Mouse (Mus musculus) liver, postnatal 0 days (tissue): ENCODE measurements around the gene Rcbtb2.

Experiments used
- CTCF ChIP-seq: sonication (generic); IDR thresholded peaks from 2 replicates; pipeline ENCODE4 v1.5.1; 2016; ENCODE audit warnings: antibody characterized with exemption, low read depth
- EP300 ChIP-seq: IDR thresholded peaks from 2 replicates; pipeline ENCODE4 v1.6.1; 2016; ENCODE audit warnings: antibody characterized with exemption, low read depth, mild to moderate bottlenecking

DNA sequence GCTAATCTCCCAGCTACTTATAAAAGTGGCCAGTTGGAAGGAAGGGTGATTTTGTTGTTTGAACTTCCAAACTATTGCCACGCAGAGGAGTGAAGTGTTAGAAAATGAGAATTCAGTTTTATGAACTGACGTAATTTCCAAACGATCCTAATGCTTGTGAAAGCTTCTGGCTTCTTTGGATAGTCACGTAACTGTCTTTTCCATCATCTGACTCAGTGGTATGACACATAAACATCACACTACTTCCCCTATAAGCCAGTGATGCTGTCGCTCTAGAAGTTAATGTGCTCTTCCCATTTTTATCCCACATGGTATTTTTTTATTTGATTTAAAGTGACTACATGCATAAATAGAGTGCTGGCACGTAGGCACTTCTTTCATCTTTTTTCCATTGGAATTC, 45.8 kb downstream of the Rcbtb2 start:
- TF ChIP-seq CTCF, result no peak
- TF ChIP-seq EP300, result no peak
